Mouse (Mus musculus): ENCODE results near the gene B4galnt1.

- TF ChIP-seq CTCF (IDR thresholded peaks at IDR 0.05; ENCODE audit: low read depth) (no peak), EP300 (IDR thresholded peaks at IDR 0.05; ENCODE audit: low read depth) (no peak)
These were observed 29.7 kb downstream of the B4galnt1 start for GRCm38 (mm10) chr10:127194428-127195327.
